ENCODE assay signal across 8 mouse cellular contexts in genomic region chr8:3586993-3587390, GRCm38 (mm10). TPM values are rescaled to one million over a fixed set of nuclear protein-coding genes. Genes with fewer than 3 reads are reported as not detected.
DNase-seq lines count a peak whose midpoint lies in the region; ATAC-seq and TF ChIP-seq lines count a peak whose summit lies in the region.

Gene Camsap3 (plus strand): TSS chr8:3587293.

- H3K27me3 ChIP-seq in forebrain, embryonic 11.5 days (ENCODE audit: control insufficient read depth, insufficient read depth, low read length) = 0 out of 2 replicates have a peak, but pooled peaks cover 2% of the 10 kb centered on the region
- no peaks in the 10 kb centered on the region for H3K27me3 ChIP-seq in midbrain, postnatal 0 days (ENCODE audit: insufficient read depth, low read length)

- 4% methylated on average over 7 of the region's 7 CpGs for WGBS in lung, adult 2 months
- WGBS in forebrain, embryonic 11.5 days = 6% methylated on average over 7 of the region's 7 CpGs
- 0% methylated on average over 7 of the region's 7 CpGs for WGBS in midbrain, postnatal 0 days

- no peaks in the 10 kb centered on the region for H3K36me3 ChIP-seq in forebrain, embryonic 11.5 days (ENCODE audit: control insufficient read depth, insufficient read depth, low read length)
- H3K36me3 ChIP-seq in midbrain, postnatal 0 days (ENCODE audit: insufficient read depth, low read length) = no peaks in the 10 kb centered on the region

- no peak for DNase-seq in lung, adult 2 months
- DNase-seq in lung, postnatal 4 days = no peak
- no peak for DNase-seq in forebrain, embryonic 11.5 days (ENCODE audit: low spot score)
- no peak for DNase-seq in layer of hippocampus, postnatal 14 days (ENCODE audit: low spot score in 2 of 2)
- DNase-seq in midbrain, postnatal 0 days (ENCODE audit: low spot score) = no peak
- DNase-seq in c-Kit-positive CD71-positive TER-119-positive erythroid progenitor cells, embryonic 14.5 days (ENCODE audit: low spot score) = no peak
- DNase-seq in thymus, adult 18-20 months = no peak
- DNase-seq in right cerebral cortex, postnatal 36 days (ENCODE audit: low spot score in 2 of 2) = no peak

- TF ChIP-seq CTCF in lung, adult 2 months (IDR thresholded peaks at IDR 0.05; ENCODE audit: insufficient read depth, low read length) = no peak
- no peak for TF ChIP-seq CTCF in midbrain, postnatal 0 days (IDR thresholded peaks at IDR 0.05)

- ATAC-seq in forebrain, embryonic 11.5 days (replicated peaks; ENCODE audit: low FRiP score) = no peak
- no peak for ATAC-seq in midbrain, postnatal 0 days (ENCODE audit: low FRiP score)

- H3K9ac ChIP-seq in forebrain, embryonic 11.5 days (ENCODE audit: low read length) = peak within 1 kb of the TSS; percentile 82
- peak within 1 kb of the TSS; percentile 90 for H3K9ac ChIP-seq in midbrain, postnatal 0 days (replicated peaks; ENCODE audit: low read length, poor library complexity, severe bottlenecking)

- no peaks in the 10 kb centered on the region for H3K9me3 ChIP-seq in forebrain, embryonic 11.5 days (ENCODE audit: control insufficient read depth, low read length)
- no peaks in the 10 kb centered on the region for H3K9me3 ChIP-seq in midbrain, postnatal 0 days (ENCODE audit: low read length)

- peak within 1 kb of the TSS; percentile 65 for H3K4me3 ChIP-seq in lung, adult 2 months (replicated peaks; ENCODE audit: extremely low read depth, low read depth, low read length)
- peak within 1 kb of the TSS; percentile 79 for H3K4me3 ChIP-seq in forebrain, embryonic 11.5 days (ENCODE audit: low read depth, low read length)
- peak within 1 kb of the TSS; percentile 94 for H3K4me3 ChIP-seq in midbrain, postnatal 0 days (ENCODE audit: low read depth, low read length)

- no peaks in the 10 kb centered on the region for H3K4me1 ChIP-seq in lung, adult 2 months (ENCODE audit: control insufficient read depth, insufficient read depth, low read length)
- no peaks in the 10 kb centered on the region for H3K4me1 ChIP-seq in forebrain, embryonic 11.5 days (replicated peaks; ENCODE audit: control insufficient read depth, insufficient read depth, low read length)
- no peaks in the 10 kb centered on the region for H3K4me1 ChIP-seq in midbrain, postnatal 0 days (ENCODE audit: insufficient read depth, low read length)

- H3K4me2 ChIP-seq in forebrain, embryonic 11.5 days (ENCODE audit: low read depth, low read length, severe bottlenecking) = peak within 1 kb of the TSS; percentile 91
- peak within 1 kb of the TSS; percentile 70 for H3K4me2 ChIP-seq in midbrain, postnatal 0 days (ENCODE audit: low read depth, low read length, poor library complexity, severe bottlenecking)

- no peak within 1 kb of the TSS for H3K27ac ChIP-seq in forebrain, embryonic 11.5 days (ENCODE audit: low read depth, low read length)
- H3K27ac ChIP-seq in midbrain, postnatal 0 days (ENCODE audit: low read depth, low read length) = peak within 1 kb of the TSS; percentile 83

- no peak for TF ChIP-seq POLR2A in lung, adult 2 months (IDR thresholded peaks at IDR 0.05; ENCODE audit: borderline replicate concordance, extremely low read depth, low read depth, low read length)

RNA-seq across cellular contexts. Expression of gene Camsap3, which starts in this region (rescaled TPM):
- polyA plus RNA-seq in lung, adult 2 months (2012; rRNA removed) = 16.9 and 33.1 TPM in 2 replicates
- polyA plus RNA-seq in forebrain, embryonic 11.5 days (2014; fragmentation: Nextera tagmentation; extraction: Ambion mirVana) = 15.5 and 16.4 TPM in 2 replicates
- 10 to 100 TPM; 45.8 to 49.8 TPM for total RNA-seq in layer of hippocampus, postnatal 14 days (2021)
- total RNA-seq in midbrain, postnatal 0 days (2014; rRNA removed) = 115 and 149 TPM in 2 replicates
- polyA plus RNA-seq in midbrain, postnatal 0 days (2015; fragmentation: Nextera tagmentation; extraction: Ambion mirVana) = 44.9 and 46.2 TPM in 2 replicates
